Mouse (Mus musculus): ENCODE results near the gene Rab28. TPM values are rescaled to one million over a fixed set of nuclear protein-coding genes. Genes with fewer than 3 reads are reported as not detected.

The Rab28 gene
- total RNA-seq, 2 experiments from 2014 or later = 80.5 to 87.3 TPM

DNA sequence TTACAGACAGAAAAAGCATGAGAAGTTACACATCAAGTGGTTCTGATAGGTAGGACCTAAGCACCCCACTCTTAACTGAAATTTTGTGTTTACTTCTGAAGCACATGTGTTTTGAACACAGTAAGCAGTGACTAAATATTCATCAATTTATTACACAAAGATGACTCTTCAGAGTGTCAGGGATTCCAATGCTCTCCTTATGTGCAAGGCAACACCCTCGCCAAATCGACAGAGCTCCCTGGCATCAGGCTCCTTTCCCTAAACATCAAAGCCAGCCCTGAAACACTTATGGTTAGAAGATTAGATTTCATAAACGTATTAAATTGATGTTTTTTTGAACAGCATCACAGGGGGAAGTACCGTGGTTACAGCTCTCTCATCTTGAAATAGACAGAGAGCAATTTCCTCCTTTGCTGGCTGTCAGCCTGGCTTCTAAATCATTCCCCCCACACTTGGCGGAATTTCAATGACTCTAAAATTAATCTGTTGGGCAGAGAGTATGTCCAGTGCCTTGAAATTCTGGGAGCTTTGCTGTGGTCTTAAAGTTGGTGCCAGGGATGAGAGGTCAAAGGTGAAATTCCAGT, 97.4 kb downstream of the Rab28 start:
- H3K4me3 ChIP-seq = no peak overlapping the region
- no peak overlapping the region for H3K27ac ChIP-seq
- DNase-seq (ENCODE audit: low spot score in 2 of 2) = no peak
- no peak for TF ChIP-seq CTCF (conservative IDR thresholded peaks at IDR 0.05)

- Histone ChIP-seq H3K27ac (no peak overlapping the region), H3K4me3 (no peak overlapping the region)
- DNase-seq (ENCODE audit: low spot score in 2 of 2) = no peak
- TF ChIP-seq CTCF (conservative IDR thresholded peaks at IDR 0.05) = no peak
Measured at GRCm38 (mm10) chr5:41596242-41597117, 111.5 kb downstream of the Rab28 start.

DNA sequence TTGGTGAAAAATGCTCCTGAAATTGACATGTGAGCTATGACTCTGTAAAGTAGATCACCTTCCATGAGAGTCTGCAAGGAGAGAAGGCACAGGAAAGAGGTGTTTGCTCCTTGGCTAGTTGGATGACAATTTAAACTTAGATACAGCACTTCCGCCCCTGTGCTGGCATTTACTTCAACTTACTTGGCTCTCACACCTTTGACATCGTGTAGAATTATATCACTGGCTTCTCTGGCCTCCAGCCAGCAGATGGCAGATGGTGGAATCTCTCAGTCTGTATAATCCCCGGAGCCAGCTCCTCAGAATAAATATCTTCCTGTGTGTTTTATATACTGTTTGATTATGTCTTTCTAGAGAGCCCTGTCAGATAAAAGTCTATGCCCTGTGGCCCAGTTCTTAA, 112.8 kb downstream of the Rab28 start:
- TF ChIP-seq CTCF (conservative IDR thresholded peaks at IDR 0.05) = no peak
- no peak overlapping the region for H3K4me3 ChIP-seq
- DNase-seq (ENCODE audit: low spot score in 2 of 2) = no peak
- H3K27ac ChIP-seq = no peak overlapping the region

DNA sequence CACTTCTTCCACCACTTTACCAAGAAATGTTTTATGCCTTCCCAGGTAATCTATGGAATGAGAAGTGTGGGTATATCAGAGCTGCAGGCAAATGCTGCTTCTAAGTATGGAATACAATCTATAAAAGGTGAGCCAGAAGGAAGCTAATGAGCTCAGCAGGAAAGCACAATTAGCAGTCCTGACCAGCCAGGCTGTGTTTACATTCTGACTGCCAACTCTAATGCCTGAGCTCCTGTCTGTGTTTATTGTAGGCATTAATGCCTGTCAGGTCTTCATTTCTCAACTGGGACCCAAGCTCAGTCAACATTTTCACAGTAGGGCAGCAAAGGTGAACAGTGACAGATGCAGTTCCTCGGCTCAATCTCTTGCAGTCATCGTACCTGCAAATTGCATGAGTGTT, 129.9 kb downstream of the Rab28 start:
- no peak for DNase-seq (ENCODE audit: low spot score in 2 of 2)
- Histone ChIP-seq H3K27ac (no peak overlapping the region), H3K4me3 (no peak overlapping the region)
- TF ChIP-seq CTCF (conservative IDR thresholded peaks at IDR 0.05) = no peak

Other genes starting within 250 kb of the Rab28 start
- not detected for gene Nkx3-2, start 56.3 kb upstream of the Rab28 start, total RNA-seq (2021)
- gene Bod1l, start 136.2 kb upstream of the Rab28 start, total RNA-seq (2021) = 10 to 100 TPM; 38.7 to 43.1 TPM

Data from layer of hippocampus, adult 2 months (tissue).